Mouse (Mus musculus) kidney, postnatal 36 days (tissue): Measurements from ENCODE around the gene Gga3.
A peak's percentile ranks its signal among the peaks of the same experiment; 100 is the strongest.
"Not testable (repeated sequence)": the region's sequence is repeated elsewhere in the genome, so short reads cannot be mapped to it uniquely, and the experiment has no call there.

Experiments used
- DNase-seq, 2 experiments: peaks; one replicate each; pipeline ENCODE4 v3.0.0; 2021 to 2022; ENCODE audit warnings: mixed read lengths in 2 of 2

The Gga3 gene

GRCm38 (mm10) chr11:115603476-115604303 is at the start of gene Gga3, which contains the start of gene Mrps7:
Gene Gga3 (minus strand): TSS chr11:115604051.
Gene Mrps7 (plus strand): TSS chr11:115603925.
- DNase-seq = peak; percentile 94 to 97

DNA sequence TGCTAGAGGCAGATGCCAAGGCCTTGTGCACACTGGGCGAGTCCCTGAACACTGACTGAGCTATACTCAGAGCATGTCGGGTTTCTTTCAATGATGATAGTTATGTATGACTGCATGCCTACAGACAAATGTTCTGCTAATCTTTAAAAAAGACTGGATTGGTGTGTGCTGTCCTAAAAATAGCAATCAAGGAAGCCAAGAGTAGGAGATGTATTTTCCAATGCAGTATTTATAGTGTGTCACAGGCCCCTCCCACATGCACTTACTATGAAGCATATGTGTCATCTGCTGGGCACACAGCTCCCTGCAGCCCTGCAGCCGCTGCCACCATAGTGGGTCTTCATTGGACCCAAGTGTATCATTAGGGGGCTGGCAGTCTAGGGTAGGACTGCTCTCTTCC is 49.3 kb upstream of the Gga3 start:
- no peak for DNase-seq

GRCm38 (mm10) chr11:115651680-115652079 is 47.8 kb upstream of the Gga3 start:
- DNase-seq = peak in 1 of 2 experiments; percentile 45

GRCm38 (mm10) chr11:115649706-115650105 is 45.9 kb upstream of the Gga3 start:
- DNase-seq = peak; percentile 32 to 37

DNA sequence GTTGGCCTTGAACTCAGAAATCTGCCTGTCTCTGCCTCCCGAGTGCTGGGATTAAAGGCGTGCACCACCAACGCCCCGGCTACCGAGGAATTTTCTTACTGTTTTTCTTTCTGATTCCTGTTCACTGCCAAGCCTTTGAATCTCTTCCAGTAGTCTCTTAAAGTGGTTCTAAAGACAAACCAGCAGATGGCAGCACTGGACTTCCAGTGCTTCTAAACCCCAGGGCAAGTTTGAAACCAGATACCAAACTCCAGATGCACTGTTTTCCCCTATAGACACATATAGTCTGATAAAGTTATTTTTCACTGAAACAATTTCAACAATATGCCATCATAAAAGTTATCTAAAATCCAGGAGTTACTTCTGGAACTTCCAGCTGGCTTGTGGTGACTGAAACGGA is 43.6 kb upstream of the Gga3 start:
- peak; percentile 68 to 74 for DNase-seq

- DNase-seq = no peak
Measured at GRCm38 (mm10) chr11:115646439-115646838, 42.6 kb upstream of the Gga3 start.

GRCm38 (mm10) chr11:115645498-115645897 is 41.6 kb upstream of the Gga3 start:
- DNase-seq = not testable (repeated sequence)

- no peak for DNase-seq
Measured at GRCm38 (mm10) chr11:115644308-115644707, 40.5 kb upstream of the Gga3 start.

GRCm38 (mm10) chr11:115643265-115643664 is 39.4 kb upstream of the Gga3 start:
- no peak for DNase-seq

GRCm38 (mm10) chr11:115642705-115643104 is 38.9 kb upstream of the Gga3 start:
- DNase-seq = no peak

- no peak for DNase-seq
Measured at GRCm38 (mm10) chr11:115641664-115642036, 37.8 kb upstream of the Gga3 start.

GRCm38 (mm10) chr11:115640978-115641663 is 37.3 kb upstream of the Gga3 start:
- no peak for DNase-seq

DNA sequence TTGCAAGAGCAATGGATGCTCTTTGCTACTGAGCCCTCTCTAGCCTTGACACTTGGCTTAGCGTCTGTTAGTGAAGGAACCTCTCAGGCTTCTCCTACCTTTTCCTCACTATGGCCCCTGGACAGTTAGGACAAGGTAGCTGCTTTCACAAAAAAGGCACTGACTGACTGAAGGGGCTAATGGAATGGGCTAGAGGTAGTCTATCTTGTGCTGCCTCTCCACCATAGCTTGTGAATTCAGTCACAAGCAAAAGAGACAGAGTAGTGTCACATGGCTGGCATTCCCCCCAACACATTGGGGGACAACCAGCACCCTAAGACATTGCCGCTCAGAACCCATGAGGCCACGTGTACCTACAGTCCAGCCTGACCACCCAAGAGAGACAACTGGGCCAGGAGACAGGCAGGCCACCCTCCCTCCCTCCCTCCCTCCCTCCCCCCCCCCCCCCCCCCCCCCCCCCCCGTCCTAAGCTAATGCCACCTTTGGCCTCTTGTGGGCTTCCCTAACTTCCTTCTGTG is 36.5 kb upstream of the Gga3 start:
- DNase-seq = no peak

DNA sequence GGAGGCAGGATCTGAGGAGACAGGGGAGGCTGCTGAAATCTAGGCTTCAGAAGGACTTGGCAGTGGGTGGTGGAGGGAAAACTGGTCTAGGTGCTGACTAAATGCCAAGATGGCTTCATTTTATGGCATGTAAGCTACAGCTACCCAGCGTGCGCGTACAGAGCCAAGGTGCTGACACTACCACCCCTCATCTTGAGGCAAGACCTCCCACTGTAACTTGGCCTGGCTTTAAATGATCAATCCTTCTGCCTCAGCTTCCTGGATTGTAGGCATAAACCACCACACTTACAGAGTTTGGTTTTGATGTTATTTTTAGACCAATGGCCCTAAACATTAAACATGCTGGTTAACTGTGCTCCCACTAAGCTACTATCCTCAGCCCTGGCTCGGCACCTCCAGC is 35.7 kb upstream of the Gga3 start:
- DNase-seq = no peak

GRCm38 (mm10) chr11:115638498-115639409 is 34.9 kb upstream of the Gga3 start:
- DNase-seq = no peak

DNA sequence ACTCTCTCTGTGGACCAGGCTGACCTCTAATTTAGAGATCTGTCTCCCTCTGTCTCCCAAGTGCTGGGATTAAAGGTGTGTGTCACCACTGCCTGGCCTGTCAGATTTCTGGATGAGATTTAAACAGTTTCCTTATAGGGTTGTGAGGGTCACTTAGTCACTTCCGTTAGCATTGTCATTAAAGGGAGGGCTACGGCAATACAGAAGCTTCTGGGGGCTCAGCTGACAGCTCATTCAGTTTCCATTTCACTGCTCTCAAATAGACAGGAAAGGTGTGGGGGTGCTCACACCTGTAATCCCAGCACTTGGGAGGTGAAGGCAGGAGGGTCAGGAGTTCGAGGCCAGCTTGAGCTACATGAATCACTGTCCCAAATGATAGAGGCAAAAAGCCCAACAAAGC is 33.1 kb upstream of the Gga3 start:
- no peak for DNase-seq

DNA sequence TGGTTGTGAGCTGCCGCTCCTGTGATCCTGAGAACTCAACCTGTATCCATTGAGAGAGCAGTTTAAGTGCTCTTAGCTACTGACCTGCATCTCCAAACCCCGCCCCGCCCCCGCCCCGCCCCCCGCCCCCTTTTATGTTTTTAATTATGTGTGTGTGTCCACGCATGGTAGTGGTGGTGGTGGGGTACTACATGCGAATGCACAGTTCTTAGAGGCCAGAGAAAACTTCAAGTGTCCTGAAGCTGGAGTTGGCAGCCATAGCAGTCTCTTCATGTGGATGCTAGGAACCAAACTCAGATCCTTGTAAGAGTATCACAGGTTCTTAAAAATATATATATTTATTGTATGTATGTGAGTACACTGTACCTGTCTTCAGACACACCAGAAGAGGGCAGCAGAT is 31.6 kb upstream of the Gga3 start:
- no peak for DNase-seq

- DNase-seq = no peak
Measured at GRCm38 (mm10) chr11:115635041-115635440, 31.2 kb upstream of the Gga3 start.

- DNase-seq = no peak
Measured at GRCm38 (mm10) chr11:115634109-115634508, 30.3 kb upstream of the Gga3 start.

- no peak for DNase-seq
Measured at GRCm38 (mm10) chr11:115632862-115633261, 29.0 kb upstream of the Gga3 start.

DNA sequence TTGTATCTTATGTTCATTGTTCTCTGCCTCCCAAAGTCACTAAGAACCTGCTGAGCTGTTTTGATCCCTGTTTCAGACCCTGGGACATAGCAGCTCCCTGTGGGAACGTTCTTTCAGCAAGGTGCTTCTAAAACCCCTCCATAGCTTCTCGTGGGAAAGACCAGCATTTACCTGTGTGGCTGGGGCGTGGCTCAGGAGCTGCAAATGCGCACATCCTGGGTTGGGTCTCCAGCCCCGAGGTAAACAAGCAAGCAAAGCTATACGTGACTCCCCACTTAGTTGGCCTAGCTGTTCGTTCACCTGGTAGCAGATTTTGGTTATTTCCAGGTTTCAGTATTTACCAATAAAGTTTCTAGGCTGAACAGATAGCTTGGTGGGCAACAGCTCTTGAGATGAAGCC is 28.4 kb upstream of the Gga3 start:
- DNase-seq = no peak

DNA sequence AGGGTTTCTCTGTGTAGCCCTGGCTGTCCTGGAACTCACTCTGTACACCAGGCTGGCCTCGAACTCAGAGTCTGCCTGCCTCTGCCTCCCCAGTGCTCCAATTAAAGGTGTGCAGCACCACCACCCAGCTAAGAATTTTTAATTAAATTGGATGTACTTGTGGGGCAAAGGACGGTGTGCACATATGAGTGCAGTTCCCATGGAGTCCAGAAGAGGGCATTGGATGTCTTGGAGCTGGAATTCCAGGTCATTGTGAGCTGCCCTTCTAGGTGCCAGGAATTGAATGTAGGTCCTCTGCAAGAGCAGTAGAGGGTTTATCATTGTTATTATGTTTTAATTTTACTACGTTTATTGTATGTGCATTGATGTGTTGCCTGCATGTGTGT is 27.6 kb upstream of the Gga3 start:
- peak; percentile 68 to 78 for DNase-seq
